Mouse (Mus musculus): ENCODE measurements around the gene Gm13078. TPM values are rescaled to one million over a fixed set of nuclear protein-coding genes. Genes with fewer than 3 reads are reported as not detected.

Gm13078 gene
- polyA plus RNA-seq (2012; rRNA removed), result not detected in 2 replicates

DNA sequence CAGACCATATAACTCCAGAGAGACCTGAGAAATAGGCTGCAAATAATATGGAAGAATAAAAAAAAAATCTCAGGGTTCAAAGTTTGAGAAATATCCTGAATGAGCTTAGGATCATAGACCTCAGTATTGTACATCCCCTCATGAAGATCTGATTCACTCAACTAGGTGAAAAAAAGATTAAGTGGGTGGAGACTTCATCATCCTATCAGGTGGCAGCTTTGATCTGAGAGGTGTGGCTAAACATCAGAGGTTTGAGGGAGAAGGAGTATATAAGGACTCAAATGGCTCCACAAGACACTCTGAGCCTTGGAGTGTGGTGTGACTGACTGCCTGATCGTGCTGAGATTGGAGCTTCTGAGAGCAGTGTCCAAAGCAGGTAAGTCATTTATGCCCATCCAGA lies at the start of gene Gm13078:
Gene Gm13078, plus strand, starts transcription at position 301 of the 400 bp plus-strand sequence.

DNA sequence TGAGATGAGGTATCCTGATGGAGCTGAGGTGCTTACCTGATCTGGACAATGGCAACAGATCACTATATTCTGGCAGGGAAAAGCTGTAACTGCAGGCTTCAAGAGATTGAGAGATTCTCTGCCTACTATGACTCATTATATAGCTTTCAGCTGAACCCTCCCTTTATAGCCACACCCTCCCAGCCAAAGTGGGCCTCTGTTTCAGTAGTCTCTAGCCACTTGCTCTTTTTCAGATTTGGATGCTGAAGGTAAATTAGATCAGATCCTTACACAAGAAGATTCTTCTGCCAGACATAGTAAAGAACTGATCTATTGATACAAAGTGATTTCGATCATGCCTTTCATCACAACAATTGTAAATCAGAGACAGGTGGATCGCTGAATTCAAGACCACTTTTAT lies 16.6 kb upstream of the Gm13078 start, which contains the start of gene Gm13089:
Gene Gm13089, minus strand, starts transcription at position 101 of the 400 bp plus-strand sequence.

Other genes with a start within 250 kb of the Gm13078 start
- gene Gm13043, start 208.1 kb upstream of the Gm13078 start, polyA plus RNA-seq (2012; rRNA removed), result not detected in 2 replicates
- gene Gm13040, start 183.5 kb upstream of the Gm13078 start, polyA plus RNA-seq (2012; rRNA removed), result not detected in 2 replicates
- gene BC080695, start 167.8 kb upstream of the Gm13078 start, polyA plus RNA-seq (2012; rRNA removed), result not detected in 2 replicates
- not detected in 2 replicates for gene Gm13057, start 167.7 kb upstream of the Gm13078 start, polyA plus RNA-seq (2012; rRNA removed)
- not detected in 2 replicates for gene Gm13083, start 104.5 kb upstream of the Gm13078 start, polyA plus RNA-seq (2012; rRNA removed)
- not detected in 2 replicates for gene Gm13088, start 62.2 kb upstream of the Gm13078 start, polyA plus RNA-seq (2012; rRNA removed)
- not detected in 2 replicates for gene Gm13089, start 16.7 kb upstream of the Gm13078 start, polyA plus RNA-seq (2012; rRNA removed)
- not detected in 2 replicates for gene Gm13023, start 69.9 kb downstream of the Gm13078 start, polyA plus RNA-seq (2012; rRNA removed)
- gene Gm13084, start 96.6 kb downstream of the Gm13078 start, polyA plus RNA-seq (2012; rRNA removed), result not detected in 2 replicates
- gene Gm13103, start 127.0 kb downstream of the Gm13078 start, polyA plus RNA-seq (2012; rRNA removed), result not detected in 2 replicates
- gene Pramef6, start 180.9 kb downstream of the Gm13078 start, polyA plus RNA-seq (2012; rRNA removed), result not detected in 2 replicates
- gene Pramef25, start 231.6 kb downstream of the Gm13078 start, polyA plus RNA-seq (2012; rRNA removed), result not detected in 2 replicates
- not detected in 2 replicates for gene Gm13101, start 247.5 kb downstream of the Gm13078 start, polyA plus RNA-seq (2012; rRNA removed)